Mouse (Mus musculus): Measurements from ENCODE around the gene Loxl1.

GRCm38 (mm10) chr9:58331276-58331675 is 18.3 kb upstream of the Loxl1 start:
- TF ChIP-seq MAX (IDR thresholded peaks at IDR 0.05) = no peak
- no peak for TF ChIP-seq CEBPB (IDR thresholded peaks at IDR 0.05; ENCODE audit: low read depth)
- TF ChIP-seq CTCF (IDR thresholded peaks at IDR 0.05; ENCODE audit: control insufficient read depth, insufficient read depth, insufficient read length) = no peak
- TF ChIP-seq MYOD1 (IDR thresholded peaks at IDR 0.05; ENCODE audit: control insufficient read depth, insufficient read length, low read depth) = no peak
- TF ChIP-seq USF1 (IDR thresholded peaks at IDR 0.05; ENCODE audit: low read depth) = no peak
- TF ChIP-seq MYOG (IDR thresholded peaks at IDR 0.05; ENCODE audit: control insufficient read depth, extremely low read depth, insufficient read length) = no peak
- no peak for TF ChIP-seq FOSL1 (IDR thresholded peaks at IDR 0.05; ENCODE audit: insufficient read depth, low read length, poor library complexity, severe bottlenecking)
